Mouse (Mus musculus): ENCODE results near the gene Dnajb13.
A peak's percentile ranks its signal among the peaks of the same experiment; 100 is the strongest.

The Dnajb13 gene

GRCm38 (mm10) chr7:100514573-100514972 lies at the start of gene Dnajb13:
Gene Dnajb13 (minus strand): TSS chr7:100514960.
- no peak for DNase-seq (ENCODE audit: low read depth, low spot score)

GRCm38 (mm10) chr7:100561861-100562587 lies 47.3 kb upstream of the Dnajb13 start:
- no peak for DNase-seq (ENCODE audit: low read depth, low spot score)

GRCm38 (mm10) chr7:100559331-100559730 lies 44.6 kb upstream of the Dnajb13 start:
- DNase-seq (ENCODE audit: low read depth, low spot score) = no peak

- no peak for DNase-seq (ENCODE audit: low read depth, low spot score)
Measured at GRCm38 (mm10) chr7:100557241-100557640, 42.5 kb upstream of the Dnajb13 start.

GRCm38 (mm10) chr7:100555431-100555951 lies 40.7 kb upstream of the Dnajb13 start:
- no peak for DNase-seq (ENCODE audit: low read depth, low spot score)

GRCm38 (mm10) chr7:100554939-100555338 lies 40.2 kb upstream of the Dnajb13 start:
- no peak for DNase-seq (ENCODE audit: low read depth, low spot score)

- no peak for DNase-seq (ENCODE audit: low read depth, low spot score)
Measured at GRCm38 (mm10) chr7:100550338-100551007, 35.7 kb upstream of the Dnajb13 start.

GRCm38 (mm10) chr7:100549796-100550195 lies 35.0 kb upstream of the Dnajb13 start:
- no peak for DNase-seq (ENCODE audit: low read depth, low spot score)

GRCm38 (mm10) chr7:100547631-100548030 lies 32.9 kb upstream of the Dnajb13 start:
- no peak for DNase-seq (ENCODE audit: low read depth, low spot score)

GRCm38 (mm10) chr7:100544437-100544836 lies 29.7 kb upstream of the Dnajb13 start:
- no peak for DNase-seq (ENCODE audit: low read depth, low spot score)

- no peak for DNase-seq (ENCODE audit: low read depth, low spot score)
Measured at GRCm38 (mm10) chr7:100539516-100539915, 24.8 kb upstream of the Dnajb13 start.

GRCm38 (mm10) chr7:100537519-100537902 lies 22.8 kb upstream of the Dnajb13 start:
- no peak for DNase-seq (ENCODE audit: low read depth, low spot score)

- DNase-seq (ENCODE audit: low read depth, low spot score) = peak; percentile 95
Measured at GRCm38 (mm10) chr7:100536804-100537518, 22.2 kb upstream of the Dnajb13 start, which contains the start of gene Coa4. Gene Coa4 (plus strand): TSS chr7:100537071.

GRCm38 (mm10) chr7:100535831-100536230 lies 21.1 kb upstream of the Dnajb13 start:
- no peak for DNase-seq (ENCODE audit: low read depth, low spot score)

GRCm38 (mm10) chr7:100534216-100534615 lies 19.5 kb upstream of the Dnajb13 start:
- no peak for DNase-seq (ENCODE audit: low read depth, low spot score)

- DNase-seq (ENCODE audit: low read depth, low spot score) = no peak
Measured at GRCm38 (mm10) chr7:100533503-100533902, 18.7 kb upstream of the Dnajb13 start.

- DNase-seq (ENCODE audit: low read depth, low spot score) = no peak
Measured at GRCm38 (mm10) chr7:100530766-100531165, 16.0 kb upstream of the Dnajb13 start.

GRCm38 (mm10) chr7:100524669-100525068 lies 9.9 kb upstream of the Dnajb13 start:
- no peak for DNase-seq (ENCODE audit: low read depth, low spot score)

GRCm38 (mm10) chr7:100522222-100522621 lies 7.5 kb upstream of the Dnajb13 start:
- no peak for DNase-seq (ENCODE audit: low read depth, low spot score)

GRCm38 (mm10) chr7:100520663-100521285 lies 6.0 kb upstream of the Dnajb13 start:
- no peak for DNase-seq (ENCODE audit: low read depth, low spot score)

- DNase-seq (ENCODE audit: low read depth, low spot score) = no peak
Measured at GRCm38 (mm10) chr7:100520204-100520603, 5.4 kb upstream of the Dnajb13 start.

GRCm38 (mm10) chr7:100511602-100512001 lies 3.2 kb downstream of the Dnajb13 start:
- no peak for DNase-seq (ENCODE audit: low read depth, low spot score)
